Mouse (Mus musculus) heart, postnatal 36 days (tissue): ENCODE results near the gene Tlr5. TPM values are rescaled to one million over a fixed set of nuclear protein-coding genes. Genes with fewer than 3 reads are reported as not detected.

Experiments used
- DNase-seq, 2 experiments: peaks; one replicate each; pipeline ENCODE4 v3.0.0; 2021 to 2022
- intact Hi-C: fragments of 180-260 bp; cut with DNase I; formaldehyde crosslinking; loops from one replicate; pipeline ENCODE4 v1.15.1; 2025
- total RNA-seq, 2 experiments: library from RNA; stranded (reverse); gene quantifications; 2 replicates each; pipeline ENCODE4 v1.2.3; 2021

Gene Tlr5
- total RNA-seq, 2 experiments from 2014 or later, result 1.4 TPM

GRCm38 (mm10) chr1:182983496-182984127 is 29.0 kb downstream of the Tlr5 start:
- intact Hi-C loops, result no loop called here

GRCm38 (mm10) chr1:182986243-182986642 is 31.7 kb downstream of the Tlr5 start:
- no peak for DNase-seq
- intact Hi-C loops, result no loop called here

More at GRCm38 (mm10) chr1:182983496-182984127, 29.0 kb downstream of the Tlr5 start:
- no peak for DNase-seq

- intact Hi-C loops, result no loop called here
- DNase-seq, result no peak
These were observed 32.2 kb downstream of the Tlr5 start for GRCm38 (mm10) chr1:182986750-182987149.

GRCm38 (mm10) chr1:182987801-182988200 is 33.2 kb downstream of the Tlr5 start:
- no peak for DNase-seq
- intact Hi-C loops, result no loop called here

GRCm38 (mm10) chr1:182988646-182989045 is 34.1 kb downstream of the Tlr5 start:
- intact Hi-C loops, result no loop called here
- DNase-seq, result no peak

- no peak for DNase-seq
- intact Hi-C loops, result no loop called here
These were observed 35.6 kb downstream of the Tlr5 start for GRCm38 (mm10) chr1:182990092-182990762.

GRCm38 (mm10) chr1:182991002-182991778 is 36.6 kb downstream of the Tlr5 start:
- peak; percentile 78 to 81 for DNase-seq
- intact Hi-C loops, result no loop called here

Other genes with a start within 250 kb of the Tlr5 start
- gene Ccdc185, start 205.6 kb upstream of the Tlr5 start, total RNA-seq, result not detected
- under 1 TPM; 0.39 to 0.41 TPM for gene Susd4, start 190.9 kb upstream of the Tlr5 start, total RNA-seq